ENCODE assay signal across 13 mouse cellular contexts in genomic region chr8:61264881-61265280, GRCm38 (mm10). TPM values are rescaled to one million over a fixed set of nuclear protein-coding genes. Genes with fewer than 3 reads are reported as not detected.
DNase-seq lines count a peak whose midpoint lies in the region; ATAC-seq and TF ChIP-seq lines count a peak whose summit lies in the region.
"Had no signal": no experiment of that assay in that cellular context is flagged by ENCODE, and none has a peak within 500 bp of the region (broad histone marks: within the 10 kb centered on the region; RNA-seq: fewer than 3 reads in every experiment).

No protein-coding gene starts in this region.

- no peaks in the 10 kb centered on the region for H3K36me3 ChIP-seq in heart, embryonic 12.5 days
- H3K36me3 ChIP-seq in heart, adult 2 months (ENCODE audit: control insufficient read depth, insufficient read depth, low read length): no peaks in the 10 kb centered on the region
- H3K36me3 ChIP-seq in kidney, adult 2 months (ENCODE audit: control insufficient read depth, insufficient read depth, low read length): no peaks in the 10 kb centered on the region
- H3K36me3 ChIP-seq: midbrain, embryonic 12.5 days had no signal

- 0 out of 2 replicates have a peak, but pooled peaks cover 3% of the 10 kb centered on the region for H3K27me3 ChIP-seq in heart, embryonic 12.5 days (replicated peaks)
- H3K27me3 ChIP-seq in heart, adult 2 months (ENCODE audit: control insufficient read depth, insufficient read depth, low read length): no peaks in the 10 kb centered on the region; the same call in 1 of the 2 replicates
- no peaks in the 10 kb centered on the region for H3K27me3 ChIP-seq in kidney, adult 2 months (replicated peaks; ENCODE audit: control insufficient read depth, insufficient read depth, low read length)
- H3K27me3 ChIP-seq: midbrain, embryonic 12.5 days had no signal

- H3K4me3 ChIP-seq in heart, embryonic 12.5 days: no peak overlapping the region
- H3K4me3 ChIP-seq in heart, adult 2 months: no peak overlapping the region
- H3K4me3 ChIP-seq in kidney, adult 2 months (ENCODE audit: insufficient read depth, low read depth, low read length): no peak overlapping the region
- H3K4me3 ChIP-seq: midbrain, embryonic 12.5 days had no signal

- no peaks in the 10 kb centered on the region for H3K9me3 ChIP-seq in heart, embryonic 12.5 days (replicated peaks)
- H3K9me3 ChIP-seq: midbrain, embryonic 12.5 days had no signal

- ATAC-seq in heart, embryonic 12.5 days (ENCODE audit: insufficient number of reproducible peaks, low FRiP score): no peak

- TF ChIP-seq POLR2A in heart, adult 2 months (IDR thresholded peaks at IDR 0.05; ENCODE audit: insufficient read depth, low read depth, low read length): no peak
- no peak for TF ChIP-seq POLR2A in kidney, adult 2 months (IDR thresholded peaks at IDR 0.05; ENCODE audit: low read depth, low read length)

- no peak overlapping the region for H3K9ac ChIP-seq in heart, embryonic 12.5 days
- H3K9ac ChIP-seq in heart, adult 2 months (ENCODE audit: low read depth, low read length): no peak overlapping the region
- H3K9ac ChIP-seq: midbrain, embryonic 12.5 days had no signal

- no peak for TF ChIP-seq EP300 in heart, adult 2 months (IDR thresholded peaks at IDR 0.05; ENCODE audit: insufficient read depth, low read depth, low read length)

- intact Hi-C loops in heart, adult 2 months (cut with DNase I): no loop called here

- 41% methylated on average over 7 of the region's 7 CpGs for WGBS in heart, embryonic 12.5 days
- 62% methylated on average over 7 of the region's 7 CpGs for WGBS in heart, adult 2 months
- WGBS in kidney, adult 2 months: 42% methylated on average over 7 of the region's 7 CpGs

- TF ChIP-seq CTCF in heart, adult 2 months (IDR thresholded peaks at IDR 0.05): no peak
- no peak for TF ChIP-seq CTCF in kidney, adult 2 months (conservative IDR thresholded peaks at IDR 0.05; ENCODE audit: insufficient read depth, insufficient read length, low read depth, low read length)

- no peak overlapping the region for H3K4me2 ChIP-seq in heart, embryonic 12.5 days
- H3K4me2 ChIP-seq: liver, embryonic 11.5 days; midbrain, embryonic 12.5 days had no signal

- peaks cover 22% of the 10 kb centered on the region for H3K4me1 ChIP-seq in heart, embryonic 12.5 days (replicated peaks)
- peaks cover 7% of the 10 kb centered on the region for H3K4me1 ChIP-seq in heart, adult 2 months (ENCODE audit: control insufficient read depth, insufficient read depth, low read length)
- H3K4me1 ChIP-seq in kidney, adult 2 months (ENCODE audit: control insufficient read depth, insufficient read depth, low read length): peaks cover 26% of the 10 kb centered on the region

- H3K79me2 ChIP-seq in heart, adult 2 months (replicated peaks; ENCODE audit: control insufficient read depth, insufficient read depth, low read length): peaks cover 4% of the 10 kb centered on the region

- no peak for DNase-seq in heart, adult 2 months
- DNase-seq in kidney, adult 2 months: no peak
- DNase-seq in kidney, postnatal 10 days: no peak
- peak; percentile 41 for DNase-seq in urinary bladder, postnatal 14 days (ENCODE audit: low spot score)
- no peak for DNase-seq in urinary bladder, adult 2 months (ENCODE audit: low spot score)
- no peak for DNase-seq in frontal cortex, postnatal 36 days (ENCODE audit: low spot score in 2 of 2)
- DNase-seq: B cell, adult 2 months; cerebellum, adult 11-12 months; cerebellum, postnatal 36 days had no signal

- H3K27ac ChIP-seq in heart, embryonic 12.5 days (ENCODE audit: poor library complexity, severe bottlenecking): peak overlapping the region; percentile 17; the same call in 1 of the 2 replicates
- H3K27ac ChIP-seq in heart, adult 2 months: no peak overlapping the region
- H3K27ac ChIP-seq in kidney, adult 2 months (ENCODE audit: insufficient read depth, low read depth, low read length): 0 out of 2 replicates have a peak overlapping the region, but pooled peaks have one; percentile 58
- H3K27ac ChIP-seq: macrophage; midbrain, embryonic 12.5 days had no signal

RNA-seq across cellular contexts. Expression of gene Sh3rf1, which starts 41.2 kb away (rescaled TPM):
- polyA plus RNA-seq in heart, embryonic 12.5 days (2016; fragmentation: Nextera tagmentation; extraction: Ambion mirVana): 6.5 and 7.5 TPM in 2 replicates
- total RNA-seq in heart, adult 2 months (2021): 1 to 10 TPM; 4.8 to 4.9 TPM
- polyA plus RNA-seq in heart, adult 2 months (2012; rRNA removed): 3.1 and 4.2 TPM in 2 replicates
- polyA plus RNA-seq in kidney, adult 2 months (2012; rRNA removed): 14.4 and 15.3 TPM in 2 replicates
- 12.7 and 15.0 TPM in 2 replicates for polyA plus RNA-seq in urinary bladder, adult 2 months (2012; rRNA removed)
